Mouse (Mus musculus) kidney, adult 2 months (tissue): ENCODE results near the gene Cd63. TPM values are rescaled to one million over a fixed set of nuclear protein-coding genes. Genes with fewer than 3 reads are reported as not detected.
A peak's percentile ranks its signal among the peaks of the same experiment; 100 is the strongest.

ENCODE experiments used
- DNase-seq: peaks from one replicate; pipeline ENCODE4 v3.0.0; 2021
- H3K27ac ChIP-seq: fragments of 200-500 bp; 2 replicates; pipeline ENCODE4 v1.5.1; 2012; ENCODE audit warnings: low read depth, low read length, control low read depth, inconsistent platforms; ENCODE audit not compliant: insufficient read depth
- H3K27me3 ChIP-seq: fragments of 200-500 bp; replicated peaks from 2 replicates; pipeline ENCODE4 v1.6.1; 2012; ENCODE audit warnings: mild to moderate bottlenecking, moderate library complexity, low read length, inconsistent platforms; ENCODE audit not compliant: control insufficient read depth, insufficient read depth
- H3K36me3 ChIP-seq: fragments of 200-500 bp; 2 replicates; pipeline ENCODE4 v1.6.1; 2012; ENCODE audit warnings: mild to moderate bottlenecking, moderate library complexity, low read length, inconsistent platforms; ENCODE audit not compliant: control insufficient read depth, insufficient read depth
- H3K4me1 ChIP-seq: fragments of 200-500 bp; 2 replicates; pipeline ENCODE4 v1.6.1; 2011; ENCODE audit warnings: low read length; ENCODE audit not compliant: control insufficient read depth, insufficient read depth
- H3K4me3 ChIP-seq: fragments of 200-500 bp; 2 replicates; pipeline ENCODE4 v1.5.1; 2011; ENCODE audit warnings: mild to moderate bottlenecking, low read depth, low read length, control low read depth; ENCODE audit not compliant: insufficient read depth
- CTCF ChIP-seq: fragments of 200-500 bp; conservative IDR thresholded peaks from 2 replicates; pipeline ENCODE4 v1.5.1; 2011; ENCODE audit warnings: low read depth, mild to moderate bottlenecking, control low read depth, low read length, moderate library complexity, mixed read lengths; ENCODE audit not compliant: insufficient read depth, insufficient read length
- POLR2A ChIP-seq: fragments of 200-500 bp; IDR thresholded peaks from one replicate; pipeline ENCODE4 v1.6.1; 2011; ENCODE audit warnings: low read depth, low read length, control low read depth
- WGBS: fragments of 180-500 bp; shearing (Covaris S2); methylation state at CpG from one replicate; pipeline ENCODE4 v1.1.7; 2018; 5-methylcytosine and 5-hydroxymethylcytosine counted together
- polyA plus RNA-seq: library from polyadenylated mRNA; depleted of rRNA; stranded (reverse); fragments of >200 nt; gene quantifications from 2 replicates; pipeline ENCODE4 v1.2.3, GENCODE M21; 2012

The Cd63 gene
- polyA plus RNA-seq, 1 experiment: 847 TPM

GRCm38 (mm10) chr10:128918246-128918645 is 17.5 kb downstream of the Cd63 start:
- Histone ChIP-seq H3K27me3 (no peaks in the 10 kb centered on the region), H3K36me3 (peaks cover 4% of the 10 kb centered on the region; the same call in 1 of the 2 replicates), H3K27ac (peak overlapping the region; percentile 32), H3K4me1 (peaks cover 45% of the 10 kb centered on the region), H3K4me3 (no peak overlapping the region)
- peak; percentile 75 for DNase-seq
- TF ChIP-seq CTCF: no peak
- no peak for TF ChIP-seq POLR2A
- 35% methylated on average over 7 of the region's 7 CpGs for WGBS

GRCm38 (mm10) chr10:128919203-128919631 is 18.4 kb downstream of the Cd63 start:
- WGBS: 25% methylated on average over 6 of the region's 6 CpGs
- H3K4me1 ChIP-seq: peaks cover 44% of the 10 kb centered on the region
- no peaks in the 10 kb centered on the region for H3K36me3 ChIP-seq
- H3K4me3 ChIP-seq: no peak overlapping the region
- no peaks in the 10 kb centered on the region for H3K27me3 ChIP-seq
- DNase-seq: peak; percentile 94
- TF ChIP-seq POLR2A: no peak
- TF ChIP-seq CTCF: no peak
- peak overlapping the region; percentile 47 for H3K27ac ChIP-seq

- Histone ChIP-seq H3K4me1 (peaks cover 45% of the 10 kb centered on the region), H3K4me3 (no peak overlapping the region), H3K27ac (peak overlapping the region; percentile 47), H3K36me3 (no peaks in the 10 kb centered on the region), H3K27me3 (no peaks in the 10 kb centered on the region)
- no peak for DNase-seq
- no peak for TF ChIP-seq POLR2A
- no peak for TF ChIP-seq CTCF
- WGBS: 69% methylated on average over 7 of the region's 7 CpGs
These were observed 19.2 kb downstream of the Cd63 start for GRCm38 (mm10) chr10:128919966-128920365.

- peaks cover 45% of the 10 kb centered on the region for H3K4me1 ChIP-seq
These were observed 20.0 kb downstream of the Cd63 start for GRCm38 (mm10) chr10:128920736-128921161.

GRCm38 (mm10) chr10:128921251-128921650 is 20.5 kb downstream of the Cd63 start:
- TF ChIP-seq POLR2A (no peak), CTCF (no peak)
- peak overlapping the region; percentile 75 for H3K27ac ChIP-seq

More at GRCm38 (mm10) chr10:128920736-128921161, 20.0 kb downstream of the Cd63 start:
- 38% methylated on average over 3 of the region's 3 CpGs for WGBS
- peak; percentile 82 for DNase-seq
- no peaks in the 10 kb centered on the region for H3K36me3 ChIP-seq
- H3K4me3 ChIP-seq: no peak overlapping the region
- H3K27ac ChIP-seq: peak overlapping the region; percentile 75
- H3K27me3 ChIP-seq: no peaks in the 10 kb centered on the region
- TF ChIP-seq CTCF: no peak
- TF ChIP-seq POLR2A: no peak

GRCm38 (mm10) chr10:128921883-128922821 is 21.4 kb downstream of the Cd63 start:
- H3K36me3 ChIP-seq: no peaks in the 10 kb centered on the region
- WGBS: 53% methylated on average over 16 of the region's 16 CpGs
- H3K4me1 ChIP-seq: peaks cover 45% of the 10 kb centered on the region
- DNase-seq: no peak
- TF ChIP-seq POLR2A: no peak
- no peak for TF ChIP-seq CTCF
- H3K27ac ChIP-seq: peak overlapping the region; percentile 49
- no peaks in the 10 kb centered on the region for H3K27me3 ChIP-seq
- peak overlapping the region; percentile 65 for H3K4me3 ChIP-seq

More at GRCm38 (mm10) chr10:128921251-128921650, 20.5 kb downstream of the Cd63 start:
- Histone ChIP-seq H3K4me1 (peaks cover 45% of the 10 kb centered on the region), H3K36me3 (no peaks in the 10 kb centered on the region), H3K4me3 (no peak overlapping the region), H3K27me3 (no peaks in the 10 kb centered on the region)
- no peak for DNase-seq
- WGBS: 15% methylated on average over 1 of the region's 1 CpGs

- 18% methylated on average over 1 of the region's 1 CpGs for WGBS
- no peaks in the 10 kb centered on the region for H3K36me3 ChIP-seq
- peak within 1 kb of the TSS; percentile 65 for H3K4me3 ChIP-seq
- peak within 1 kb of the TSS; percentile 98 for H3K27ac ChIP-seq
- H3K4me1 ChIP-seq: peaks cover 45% of the 10 kb centered on the region
- TF ChIP-seq CTCF: no peak
- no peak for TF ChIP-seq POLR2A
- DNase-seq: no peak
- H3K27me3 ChIP-seq: no peaks in the 10 kb centered on the region
These were observed 21.9 kb downstream of the Cd63 start, which contains the start of gene Rdh5 for GRCm38 (mm10) chr10:128922822-128923012. Rdh5 (minus strand) TSS chr10:128922888.
